Mouse (Mus musculus): ENCODE measurements at regions not wholly inside any gene's neighbourhood (a gene's known extent, or its start where the extent isn't known, plus 50 kb on each side); places are given as distances from the start of the nearest gene placed in this dataset.

GRCm38 (mm10) chr1:183660541-183660940 is 242.5 kb downstream of the Hhipl2 start:
- TF ChIP-seq EP300 (optimal IDR thresholded peaks at IDR 0.05) (no peak), CTCF (IDR thresholded peaks at IDR 0.05; ENCODE audit: low read depth) (no peak)
